Mouse (Mus musculus) embryonic facial prominence, embryonic 14.5 days (tissue): ENCODE data around the gene Ankrd1. TPM values are rescaled to one million over a fixed set of nuclear protein-coding genes. Genes with fewer than 3 reads are reported as not detected.
A peak's percentile ranks its signal among the peaks of the same experiment; 100 is the strongest.

Source experiments
- ATAC-seq: fragments of 200-750 bp; cut with Nextera tagmentation; 2 replicates; pipeline ENCODE4 v1.8.0; 2017; ENCODE audit warnings: low read depth, moderate number of reproducible peaks, moderate TSS enrichment
- DNase-seq: peaks from one replicate; pipeline ENCODE4 v3.0.0-alpha.2; 2015; ENCODE audit warnings: low spot score
- H3K27ac ChIP-seq: fragments of 300-500 bp; sonication (generic); replicated peaks from 2 replicates; pipeline ENCODE4 v1.5.1; 2014; ENCODE audit warnings: low read depth, mild to moderate bottlenecking, low read length, moderate library complexity
- H3K27me3 ChIP-seq: fragments of 300-500 bp; sonication (generic); replicated peaks from 2 replicates; pipeline ENCODE4 v1.6.1; 2014; ENCODE audit warnings: low read length; ENCODE audit not compliant: control insufficient read depth, insufficient read depth
- H3K36me3 ChIP-seq: fragments of 300-500 bp; sonication (generic); 2 replicates; pipeline ENCODE4 v1.6.1; 2014; ENCODE audit warnings: low read length, mixed read lengths; ENCODE audit not compliant: control insufficient read depth, insufficient read depth
- H3K4me1 ChIP-seq: fragments of 300-500 bp; sonication (generic); 2 replicates; pipeline ENCODE4 v1.6.1; 2014; ENCODE audit warnings: antibody characterized with exemption, low read length; ENCODE audit not compliant: control insufficient read depth, insufficient read depth
- H3K4me2 ChIP-seq: fragments of 300-500 bp; sonication (generic); 2 replicates; pipeline ENCODE4 v1.6.1; 2014; ENCODE audit warnings: low read depth, mild to moderate bottlenecking, low read length, moderate library complexity, mixed read lengths
- H3K4me3 ChIP-seq: fragments of 300-500 bp; sonication (generic); 2 replicates; pipeline ENCODE4 v1.5.1; 2014; ENCODE audit warnings: low read depth, mild to moderate bottlenecking, low read length
- H3K9ac ChIP-seq: fragments of 300-500 bp; sonication (generic); 2 replicates; pipeline ENCODE4 v1.6.1; 2014; ENCODE audit warnings: low read depth, mild to moderate bottlenecking, low read length, moderate library complexity, mixed read lengths
- H3K9me3 ChIP-seq: fragments of 300-500 bp; sonication (generic); 2 replicates; pipeline ENCODE4 v1.6.1; 2016; ENCODE audit warnings: low read length; ENCODE audit not compliant: control insufficient read depth
- WGBS: fragments of 180-500 bp; shearing (Covaris S2); extraction: QIAGEN DNeasy Blood & Tissue Kit; methylation state at CpG from one replicate; pipeline ENCODE4 v1.1.7; 2014; 5-methylcytosine and 5-hydroxymethylcytosine counted together
- polyA plus RNA-seq: library from polyadenylated mRNA; unstranded; fragments of >200 nt; fragmentation: Nextera tagmentation; extraction: Ambion mirVana; gene quantifications from 2 replicates; pipeline ENCODE4 v1.2.1, GENCODE M21; 2014

Gene Ankrd1
- polyA plus RNA-seq: 6.5 and 8.4 TPM in 2 replicates

DNA sequence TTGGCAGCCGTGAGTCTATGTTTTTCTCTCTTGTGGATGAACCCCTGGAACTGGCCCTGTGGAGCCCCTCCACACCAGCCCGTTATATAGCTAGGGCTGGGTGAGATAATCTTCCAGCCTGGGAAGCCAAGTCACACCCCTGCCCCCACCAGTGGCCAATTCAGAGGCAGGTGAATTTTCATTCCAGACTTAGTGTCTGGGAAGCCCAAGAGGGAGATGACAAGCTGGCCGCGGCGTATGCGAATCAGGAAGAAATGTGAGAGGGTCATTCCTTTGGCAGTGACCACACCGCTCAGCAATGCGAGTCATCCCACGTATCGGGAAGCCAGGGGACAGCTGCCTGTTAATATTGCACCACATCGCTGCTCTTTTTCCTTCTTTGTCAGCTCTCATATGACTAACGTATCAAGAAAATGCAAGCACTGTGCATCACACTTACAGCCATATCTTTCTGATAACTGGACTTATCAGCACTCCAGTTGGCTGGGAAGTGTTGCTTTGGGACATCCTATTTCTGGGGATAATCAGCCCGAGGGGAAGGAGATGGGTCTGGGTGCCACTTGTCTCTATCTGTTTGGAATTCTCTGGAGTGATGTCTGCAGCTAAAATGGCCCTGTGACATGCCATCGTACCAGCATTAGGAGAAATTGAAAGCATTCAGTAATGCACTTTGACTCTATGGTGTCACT, at the start of gene Ankrd1:
Gene Ankrd1, minus strand, starts transcription at position 317 of the 689 bp plus-strand sequence.
- WGBS: 72% methylated on average over 14 of the region's 14 CpGs
- DNase-seq: peak; percentile 65
- Histone ChIP-seq H3K4me2 (no peak within 1 kb of the TSS), H3K9ac (no peak within 1 kb of the TSS), H3K36me3 (no peaks in the 10 kb centered on the region), H3K27me3 (no peaks in the 10 kb centered on the region), H3K27ac (no peak within 1 kb of the TSS), H3K4me1 (no peaks in the 10 kb centered on the region), H3K9me3 (peaks cover 9% of the 10 kb centered on the region), H3K4me3 (no peak within 1 kb of the TSS)
- peak; percentile 79 for ATAC-seq

DNA sequence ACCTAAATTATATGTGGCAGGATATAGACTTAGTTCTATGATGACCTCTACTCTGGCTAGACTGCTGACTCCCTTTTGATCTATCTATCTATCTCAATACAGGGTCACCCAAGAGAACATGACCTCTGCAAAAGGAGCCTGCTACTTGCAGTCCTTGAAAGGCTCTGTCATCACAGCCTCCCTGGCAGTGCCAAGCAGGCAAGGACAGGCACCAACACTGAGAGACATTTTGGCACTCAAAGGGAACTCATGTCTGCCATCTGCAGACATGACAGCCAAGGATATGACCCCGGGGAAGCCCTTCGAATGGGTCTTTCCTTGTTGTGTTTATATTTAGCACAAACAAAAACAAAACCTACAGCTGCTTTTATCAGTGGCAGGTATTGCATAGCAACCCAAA, 49.2 kb upstream of the Ankrd1 start:
- Histone ChIP-seq H3K4me3 (no peak overlapping the region), H3K36me3 (no peaks in the 10 kb centered on the region), H3K9me3 (0 out of 2 replicates have a peak, but pooled peaks cover 5% of the 10 kb centered on the region), H3K4me2 (no peak overlapping the region), H3K27ac (no peak overlapping the region), H3K4me1 (peaks cover 10% of the 10 kb centered on the region), H3K27me3 (no peaks in the 10 kb centered on the region), H3K9ac (no peak overlapping the region)
- 78% methylated on average over 2 of the region's 2 CpGs for WGBS
- DNase-seq (no peak), ATAC-seq (no peak)

DNA sequence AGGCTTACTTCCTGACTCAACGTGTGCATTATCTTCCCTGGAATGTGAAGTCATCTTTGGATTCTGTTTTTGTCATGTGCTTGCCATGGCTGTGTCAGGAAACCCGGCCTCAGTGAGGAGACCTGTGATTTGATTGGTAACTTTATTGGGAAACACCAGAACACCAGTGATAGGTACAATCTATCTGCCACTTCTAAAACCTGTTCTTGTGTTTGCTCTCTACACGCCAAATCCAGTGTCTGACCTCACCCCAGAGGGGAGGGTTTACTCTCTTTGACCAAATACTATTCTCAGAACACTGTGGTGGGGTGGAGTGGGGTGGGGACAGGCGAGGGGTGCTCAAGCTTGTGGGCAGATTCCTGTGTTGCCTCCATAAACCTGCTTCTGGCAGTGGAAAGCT, 48.2 kb upstream of the Ankrd1 start:
- Histone ChIP-seq H3K4me3 (no peak overlapping the region), H3K27me3 (no peaks in the 10 kb centered on the region), H3K27ac (no peak overlapping the region), H3K36me3 (no peaks in the 10 kb centered on the region), H3K4me2 (no peak overlapping the region), H3K9me3 (0 out of 2 replicates have a peak, but pooled peaks cover 5% of the 10 kb centered on the region), H3K4me1 (peaks cover 15% of the 10 kb centered on the region), H3K9ac (no peak overlapping the region)
- no peak for DNase-seq
- no peak for ATAC-seq
- 77% methylated on average over 4 of the region's 4 CpGs for WGBS

DNA sequence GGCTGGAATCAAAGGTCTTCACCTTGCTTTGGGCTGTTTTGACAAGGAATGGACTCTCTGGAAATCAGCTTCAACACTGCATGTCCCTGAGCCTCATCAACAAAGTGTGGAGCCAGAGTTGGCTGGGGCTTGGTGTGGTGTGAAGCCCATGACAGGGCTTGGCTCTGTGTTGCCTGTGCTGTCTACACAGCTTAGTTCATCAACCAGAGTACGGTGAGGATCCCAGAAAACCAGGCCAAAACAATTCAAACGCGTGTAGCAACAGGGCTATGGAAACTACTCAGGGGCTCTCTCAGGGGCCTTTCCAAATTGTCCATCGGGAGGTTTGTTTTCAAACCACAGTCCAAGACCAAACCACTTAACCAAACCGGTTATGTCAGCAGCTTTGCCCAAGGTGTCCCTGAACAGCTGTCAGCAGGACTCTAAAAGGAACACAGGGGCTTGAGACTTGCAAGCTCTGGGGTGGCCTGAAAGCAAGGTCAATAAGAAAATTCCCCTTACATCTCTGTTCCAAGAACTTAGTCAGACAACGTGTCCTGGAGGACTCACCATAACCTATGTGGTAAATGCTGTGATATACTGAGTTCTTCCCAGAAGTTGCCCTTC, 47.5 kb upstream of the Ankrd1 start:
- 0 out of 2 replicates have a peak, but pooled peaks have one; percentile 15 for ATAC-seq
- Histone ChIP-seq H3K4me2 (no peak overlapping the region), H3K27me3 (no peaks in the 10 kb centered on the region), H3K27ac (no peak overlapping the region), H3K9me3 (0 out of 2 replicates have a peak, but pooled peaks cover 5% of the 10 kb centered on the region), H3K9ac (no peak overlapping the region), H3K36me3 (no peaks in the 10 kb centered on the region), H3K4me3 (no peak overlapping the region), H3K4me1 (peaks cover 15% of the 10 kb centered on the region)
- 70% methylated on average over 6 of the region's 6 CpGs for WGBS
- no peak for DNase-seq

DNA sequence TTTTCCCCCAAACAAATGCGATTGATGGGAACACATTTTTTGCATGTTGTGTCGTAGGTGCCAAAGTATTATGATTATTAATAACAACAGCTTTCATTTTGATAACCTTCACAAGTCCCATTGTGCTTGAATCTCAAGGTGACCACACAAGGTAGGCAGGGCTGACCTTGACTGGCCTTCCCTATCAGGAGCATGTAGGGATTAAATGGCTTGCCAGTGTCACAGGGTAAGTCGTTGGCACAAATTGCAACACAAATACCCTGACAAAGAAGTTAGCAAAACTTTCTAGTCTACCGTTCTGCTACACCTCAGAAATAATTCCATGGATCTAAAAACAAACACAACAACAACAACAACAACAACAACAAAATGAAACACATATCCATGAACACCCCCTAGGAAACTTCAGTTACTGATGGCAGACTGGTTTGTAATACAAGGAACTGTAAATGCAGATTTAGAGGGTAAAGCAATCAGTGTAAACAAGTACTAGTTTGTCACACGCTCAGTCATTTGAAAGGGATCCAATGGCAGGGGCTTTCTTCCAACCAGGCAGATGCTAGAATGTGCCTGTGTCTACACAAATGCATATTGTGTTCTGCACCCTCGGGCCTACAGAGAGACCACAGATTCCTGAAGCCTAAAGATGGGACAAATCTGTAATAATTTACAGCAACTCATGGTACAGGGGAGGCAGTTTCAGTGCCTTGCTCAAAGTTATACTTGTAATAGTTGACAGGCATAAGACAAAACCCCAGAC, 46.7 kb upstream of the Ankrd1 start:
- Histone ChIP-seq H3K4me2 (no peak overlapping the region), H3K4me1 (peaks cover 15% of the 10 kb centered on the region), H3K4me3 (no peak overlapping the region), H3K9ac (no peak overlapping the region), H3K9me3 (0 out of 2 replicates have a peak, but pooled peaks cover 5% of the 10 kb centered on the region), H3K27me3 (no peaks in the 10 kb centered on the region), H3K27ac (no peak overlapping the region), H3K36me3 (no peaks in the 10 kb centered on the region)
- no peak for DNase-seq
- 83% methylated on average over 6 of the region's 6 CpGs for WGBS
- no peak for ATAC-seq

DNA sequence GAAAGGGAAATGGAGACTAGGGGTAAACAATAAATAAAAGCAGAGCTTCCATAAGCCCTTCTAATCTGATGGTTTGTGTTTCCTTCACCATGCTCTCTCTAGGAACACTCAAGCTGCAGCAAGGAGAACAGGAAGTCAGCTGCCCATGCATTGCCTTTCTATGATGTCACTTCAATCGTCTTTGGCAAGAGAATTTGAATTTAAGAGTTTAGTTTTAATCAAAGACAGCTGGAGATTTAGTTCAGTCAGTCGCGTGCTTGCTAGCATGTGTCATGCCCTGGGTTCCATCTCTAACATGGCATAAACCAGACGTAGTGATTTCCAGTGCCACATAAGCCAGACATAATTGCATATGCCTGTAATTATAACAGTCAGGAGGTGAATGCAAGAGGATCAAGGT, 45.5 kb upstream of the Ankrd1 start:
- Histone ChIP-seq H3K36me3 (no peaks in the 10 kb centered on the region), H3K27ac (no peak overlapping the region), H3K9me3 (no peaks in the 10 kb centered on the region), H3K4me1 (peaks cover 15% of the 10 kb centered on the region), H3K9ac (no peak overlapping the region), H3K27me3 (no peaks in the 10 kb centered on the region), H3K4me3 (no peak overlapping the region), H3K4me2 (no peak overlapping the region)
- peak; percentile 62 for DNase-seq
- WGBS: 25% methylated on average over 4 of the region's 4 CpGs
- peak; percentile 50 for ATAC-seq

DNA sequence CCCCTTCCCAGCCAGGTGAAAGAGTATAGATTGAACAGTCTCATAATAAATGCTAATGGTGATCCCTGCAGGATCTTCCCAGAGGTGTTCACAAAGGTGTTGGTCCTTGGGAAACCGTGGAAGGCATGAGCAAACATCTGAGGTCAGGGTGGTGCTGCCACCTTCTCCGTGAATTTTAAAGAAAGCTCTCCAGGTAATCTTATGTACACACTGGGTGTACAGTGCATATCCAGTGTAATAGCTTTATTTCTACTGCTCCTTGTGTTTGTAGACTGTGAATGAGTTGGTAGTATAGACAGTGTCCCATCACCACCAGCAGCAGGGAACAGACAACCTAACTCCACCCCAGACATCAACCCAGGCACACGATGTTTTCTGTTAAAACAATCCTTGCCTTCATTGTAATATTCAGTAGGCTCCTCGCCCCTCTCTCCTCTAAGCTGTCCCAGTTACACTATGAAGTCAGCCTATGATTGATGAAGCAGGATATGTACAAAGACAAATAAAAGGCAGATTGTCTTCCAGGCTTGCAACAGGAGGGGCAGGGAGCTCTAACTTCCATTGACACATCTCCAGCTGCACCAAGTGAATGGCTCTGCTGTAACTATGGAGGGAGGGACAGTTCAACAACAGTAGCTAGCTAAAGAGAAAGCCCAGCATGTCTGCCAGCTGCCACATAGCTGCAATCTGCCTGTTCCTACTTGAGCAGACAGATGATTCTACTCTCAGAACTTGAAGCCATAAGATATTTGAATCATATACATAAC, 30.5 kb upstream of the Ankrd1 start:
- WGBS: 55% methylated on average over 4 of the region's 4 CpGs

DNA sequence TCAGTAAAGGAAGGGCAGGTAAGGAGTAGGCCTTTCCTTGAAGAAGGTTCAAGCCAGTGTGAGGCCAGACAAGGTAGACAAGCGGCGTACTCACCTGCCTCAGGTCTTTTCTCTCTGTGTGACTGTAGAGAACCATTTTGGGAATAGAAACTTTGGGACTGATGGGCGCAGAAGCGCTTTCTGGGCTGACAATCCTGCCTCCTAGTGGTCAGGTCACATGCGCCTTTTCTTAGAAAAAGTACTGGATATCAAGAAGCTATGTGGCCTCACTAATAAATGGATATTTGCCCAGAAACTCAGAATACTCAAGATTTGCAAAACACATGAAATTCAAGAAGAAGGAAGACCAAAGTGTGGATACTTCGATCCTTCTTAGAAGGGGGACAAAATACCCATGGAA, 28.7 kb upstream of the Ankrd1 start:
- no peaks in the 10 kb centered on the region for H3K4me1 ChIP-seq
- H3K36me3 ChIP-seq: no peaks in the 10 kb centered on the region
- no peak overlapping the region for H3K4me2 ChIP-seq
- DNase-seq (no peak), ATAC-seq (no peak)
- no peak overlapping the region for H3K27ac ChIP-seq
- no peak overlapping the region for H3K9ac ChIP-seq
- WGBS: 84% methylated on average over 6 of the region's 6 CpGs
- no peaks in the 10 kb centered on the region for H3K27me3 ChIP-seq
- H3K4me3 ChIP-seq: no peak overlapping the region
- 0 out of 2 replicates have a peak, but pooled peaks cover 2% of the 10 kb centered on the region for H3K9me3 ChIP-seq

More for the DNA sequence above, 30.5 kb upstream of the Ankrd1 start:
- Histone ChIP-seq H3K27me3 (no peaks in the 10 kb centered on the region), H3K36me3 (no peaks in the 10 kb centered on the region), H3K4me2 (no peak overlapping the region), H3K9me3 (no peaks in the 10 kb centered on the region), H3K9ac (no peak overlapping the region), H3K4me3 (no peak overlapping the region), H3K27ac (no peak overlapping the region), H3K4me1 (no peaks in the 10 kb centered on the region)
- ATAC-seq (no peak), DNase-seq (no peak)
